Mouse (Mus musculus): ENCODE results near the gene Fbxw4. TPM values are rescaled to one million over a fixed set of nuclear protein-coding genes. Genes with fewer than 3 reads are reported as not detected.

Fbxw4 gene
- polyA plus RNA-seq, 1 experiment from 2014 or later, result 3.3 TPM

DNA sequence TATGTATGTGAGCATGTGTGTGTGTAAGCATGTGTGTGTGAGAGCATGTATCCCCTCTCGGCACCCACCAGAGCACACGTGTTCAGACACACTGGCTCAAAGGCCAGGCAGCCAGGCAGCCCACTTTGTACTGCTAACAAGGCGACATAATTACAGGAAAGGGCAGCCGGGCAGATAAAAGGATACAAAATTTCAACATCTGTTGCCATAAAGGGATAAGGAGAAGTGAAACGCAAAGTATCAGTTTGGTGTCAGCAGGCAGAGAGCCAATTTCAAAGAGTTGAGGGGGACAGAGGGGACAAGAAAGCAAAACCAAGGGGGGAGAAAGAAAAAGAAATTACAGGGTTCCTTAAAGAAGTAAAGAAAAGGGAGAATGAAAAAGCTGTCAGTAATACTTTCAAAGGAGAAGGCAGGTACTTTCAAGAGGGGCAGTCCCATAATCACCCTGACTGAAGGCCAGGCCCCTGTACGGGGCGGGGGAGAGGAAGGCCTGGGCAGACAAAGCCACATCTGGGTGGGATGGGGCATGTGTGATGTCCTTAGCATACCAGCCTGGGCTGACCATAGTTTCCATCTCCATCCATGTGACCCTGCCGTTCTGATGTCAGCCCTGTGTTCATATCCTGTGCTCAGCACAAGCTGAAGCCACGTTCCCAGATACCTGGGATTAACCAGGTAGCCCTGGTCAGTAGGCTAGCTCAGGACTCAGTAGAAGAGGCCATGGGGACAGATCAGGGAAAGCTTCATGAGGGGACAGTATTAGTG lies 75.1 kb downstream of the Fbxw4 start:
- 79% methylated on average over 9 of the region's 9 CpGs for WGBS
- Histone ChIP-seq H3K27ac (no peak overlapping the region), H3K4me1 (peaks cover 25% of the 10 kb centered on the region), H3K9me3 (replicated peaks) (no peaks in the 10 kb centered on the region), H3K9ac (no peak overlapping the region), H3K4me2 (replicated peaks) (no peak overlapping the region), H3K4me3 (no peak overlapping the region), H3K36me3 (no peaks in the 10 kb centered on the region), H3K27me3 (peaks cover 55% of the 10 kb centered on the region)
- no peak for ATAC-seq (ENCODE audit: low FRiP score)

DNA sequence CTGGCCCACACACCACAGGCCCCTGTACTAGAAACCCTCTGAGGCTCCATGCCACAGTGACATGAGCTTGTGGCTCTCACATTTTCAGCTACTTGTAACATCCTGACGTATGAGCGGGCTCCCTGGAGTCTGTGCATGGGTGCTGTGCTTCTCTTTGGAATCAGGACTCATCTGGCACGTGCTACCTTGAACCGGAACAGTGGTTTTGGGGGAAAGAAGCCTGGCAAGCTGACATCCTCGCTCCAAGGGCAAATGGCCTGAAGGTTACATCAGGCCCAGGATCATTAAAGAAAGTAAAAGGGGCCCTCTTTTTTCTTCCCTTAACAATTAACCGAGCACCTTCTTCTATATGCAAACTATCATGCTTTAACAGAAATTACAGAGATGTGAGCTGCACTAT lies 77.0 kb downstream of the Fbxw4 start:
- no peak overlapping the region for H3K4me3 ChIP-seq
- no peak overlapping the region for H3K27ac ChIP-seq
- peaks cover 57% of the 10 kb centered on the region for H3K27me3 ChIP-seq
- no peak overlapping the region for H3K4me2 ChIP-seq (replicated peaks)
- H3K9me3 ChIP-seq (replicated peaks), result no peaks in the 10 kb centered on the region
- WGBS, result 85% methylated on average over 6 of the region's 6 CpGs
- H3K9ac ChIP-seq, result no peak overlapping the region
- peaks cover 11% of the 10 kb centered on the region for H3K36me3 ChIP-seq
- ATAC-seq (ENCODE audit: low FRiP score), result no peak
- H3K4me1 ChIP-seq, result peaks cover 31% of the 10 kb centered on the region

- H3K4me2 ChIP-seq (replicated peaks), result no peak overlapping the region
- 0 out of 2 replicates have a peak overlapping the region, but pooled peaks have one; percentile 15 for H3K9ac ChIP-seq
- peaks cover 19% of the 10 kb centered on the region for H3K36me3 ChIP-seq
- H3K4me1 ChIP-seq, result peaks cover 31% of the 10 kb centered on the region
- peak; percentile 3; the same call in 1 of the 2 replicates for ATAC-seq (ENCODE audit: low FRiP score)
- WGBS, result 5% methylated on average over 8 of the region's 8 CpGs
- H3K4me3 ChIP-seq, result no peak overlapping the region
- H3K27ac ChIP-seq, result 0 out of 2 replicates have a peak overlapping the region, but pooled peaks have one; percentile 4
- H3K9me3 ChIP-seq (replicated peaks), result no peaks in the 10 kb centered on the region
- H3K27me3 ChIP-seq, result peaks cover 59% of the 10 kb centered on the region
Measured at GRCm38 (mm10) chr19:45582161-45582560, 78.0 kb downstream of the Fbxw4 start.

DNA sequence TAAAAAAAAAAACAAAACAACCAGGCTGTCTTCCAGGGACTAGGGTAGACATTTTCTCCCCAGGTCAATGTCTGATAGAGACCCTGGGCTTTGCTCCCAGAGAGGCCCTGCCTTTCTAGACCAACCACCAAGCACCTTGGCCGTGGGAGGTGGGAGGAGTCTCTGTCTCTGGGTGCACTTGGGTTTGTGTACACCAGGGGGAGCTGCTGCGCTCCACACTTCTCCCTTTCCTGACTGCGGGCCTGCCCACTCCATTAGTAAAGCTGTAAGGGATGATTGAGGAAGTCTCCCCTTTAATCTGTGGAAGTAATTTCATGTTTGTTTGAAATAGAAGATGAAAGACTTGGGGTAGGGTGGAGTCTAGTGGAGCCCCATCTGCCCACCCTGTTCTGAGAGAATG lies 78.9 kb downstream of the Fbxw4 start:
- H3K4me3 ChIP-seq, result no peak overlapping the region

DNA sequence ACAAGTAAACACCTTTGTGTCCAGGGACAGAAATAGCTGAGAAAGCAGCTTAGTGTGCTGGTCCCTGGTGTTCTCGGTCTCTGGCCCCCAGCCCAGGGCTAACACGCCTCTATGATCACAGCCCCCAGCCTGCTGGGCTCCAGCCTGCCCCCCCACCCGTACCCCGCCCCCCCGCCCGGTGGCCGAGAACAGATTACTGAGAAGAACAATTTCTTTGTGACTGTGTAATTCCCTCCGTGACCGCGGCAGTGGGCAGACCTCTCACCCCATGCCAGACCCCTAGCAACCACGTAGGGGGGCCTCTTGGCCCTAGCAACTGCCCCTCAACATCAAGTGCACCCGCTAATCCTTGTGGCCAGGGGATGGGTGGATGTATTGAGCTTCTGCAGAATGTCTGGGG lies 79.9 kb downstream of the Fbxw4 start:
- H3K4me2 ChIP-seq (replicated peaks), result no peak overlapping the region; the same call in 1 of the 2 replicates
- no peak for ATAC-seq (ENCODE audit: low FRiP score)
- no peak overlapping the region for H3K4me3 ChIP-seq
- peaks cover 56% of the 10 kb centered on the region for H3K27me3 ChIP-seq
- H3K36me3 ChIP-seq, result peaks cover 27% of the 10 kb centered on the region
- no peaks in the 10 kb centered on the region for H3K9me3 ChIP-seq (replicated peaks)
- no peak overlapping the region for H3K9ac ChIP-seq
- WGBS, result 43% methylated on average over 12 of the region's 12 CpGs
- H3K27ac ChIP-seq, result no peak overlapping the region
- H3K4me1 ChIP-seq, result peaks cover 38% of the 10 kb centered on the region

More for the DNA sequence above, 78.9 kb downstream of the Fbxw4 start:
- Histone ChIP-seq H3K9me3 (replicated peaks) (no peaks in the 10 kb centered on the region), H3K9ac (no peak overlapping the region), H3K27ac (no peak overlapping the region), H3K36me3 (peaks cover 27% of the 10 kb centered on the region), H3K4me2 (replicated peaks) (no peak overlapping the region), H3K27me3 (peaks cover 59% of the 10 kb centered on the region), H3K4me1 (peaks cover 29% of the 10 kb centered on the region)
- ATAC-seq (ENCODE audit: low FRiP score), result no peak
- 67% methylated on average over 3 of the region's 3 CpGs for WGBS

DNA sequence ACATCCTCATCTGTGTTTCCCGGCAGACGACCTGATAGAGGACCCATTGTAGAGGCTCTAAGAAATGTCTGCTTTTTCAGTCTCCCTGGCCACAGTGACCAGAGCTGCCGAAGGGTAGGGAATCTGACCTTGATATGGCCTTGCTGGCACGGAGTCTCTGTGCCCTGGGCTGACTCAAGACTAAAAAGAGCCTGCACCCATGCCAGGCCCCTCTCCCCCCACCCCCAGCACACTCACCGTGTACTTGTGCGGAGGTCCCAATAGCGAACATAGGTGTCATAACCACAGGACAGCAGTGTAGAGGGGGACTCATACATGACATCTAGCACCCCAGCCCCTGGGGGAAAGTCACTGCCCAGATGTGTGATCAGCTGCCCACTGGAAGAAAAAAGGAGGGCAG lies 80.7 kb downstream of the Fbxw4 start:
- H3K36me3 ChIP-seq, result peaks cover 27% of the 10 kb centered on the region
- H3K27ac ChIP-seq, result no peak overlapping the region
- no peak overlapping the region for H3K4me3 ChIP-seq
- H3K9me3 ChIP-seq (replicated peaks), result no peaks in the 10 kb centered on the region
- peaks cover 45% of the 10 kb centered on the region for H3K4me1 ChIP-seq
- no peak overlapping the region for H3K9ac ChIP-seq
- 88% methylated on average over 7 of the region's 7 CpGs for WGBS
- no peak for ATAC-seq (ENCODE audit: low FRiP score)
- no peak overlapping the region for H3K4me2 ChIP-seq (replicated peaks)
- peaks cover 59% of the 10 kb centered on the region for H3K27me3 ChIP-seq

DNA sequence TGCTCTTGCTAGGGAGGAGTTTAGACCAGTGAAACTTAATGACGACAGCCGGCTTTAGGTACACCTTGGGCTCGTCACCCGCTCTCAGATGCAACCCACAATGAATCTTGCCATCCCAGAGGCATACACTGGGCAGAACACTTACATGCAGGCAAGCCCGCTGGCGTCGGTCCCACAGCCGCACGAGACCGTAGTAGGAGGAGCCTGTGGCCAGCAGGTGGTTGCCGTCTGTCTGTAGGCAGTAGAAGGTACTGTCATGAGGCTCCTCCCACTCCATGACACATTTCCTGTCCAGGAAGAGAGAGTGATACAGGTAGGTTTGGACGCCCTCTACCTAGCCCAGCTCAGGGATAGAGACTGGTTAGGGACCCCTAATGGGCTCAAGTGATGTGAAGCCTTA lies 81.1 kb downstream of the Fbxw4 start:
- 90% methylated on average over 12 of the region's 12 CpGs for WGBS
- peaks cover 57% of the 10 kb centered on the region for H3K27me3 ChIP-seq
- peaks cover 27% of the 10 kb centered on the region for H3K36me3 ChIP-seq
- ATAC-seq (ENCODE audit: low FRiP score), result no peak
- H3K4me2 ChIP-seq (replicated peaks), result no peak overlapping the region
- no peak overlapping the region for H3K9ac ChIP-seq
- H3K9me3 ChIP-seq (replicated peaks), result no peaks in the 10 kb centered on the region
- no peak overlapping the region for H3K27ac ChIP-seq
- H3K4me1 ChIP-seq, result peaks cover 49% of the 10 kb centered on the region
- no peak overlapping the region for H3K4me3 ChIP-seq

GRCm38 (mm10) chr19:45577141-45577750 lies 82.9 kb downstream of the Fbxw4 start:
- H3K27me3 ChIP-seq, result peaks cover 42% of the 10 kb centered on the region
- 89% methylated on average over 14 of the region's 14 CpGs for WGBS

GRCm38 (mm10) chr19:45575632-45576001 lies 84.5 kb downstream of the Fbxw4 start:
- Histone ChIP-seq H3K4me3 (no peak overlapping the region), H3K27me3 (peaks cover 40% of the 10 kb centered on the region), H3K9me3 (replicated peaks) (no peaks in the 10 kb centered on the region), H3K4me2 (replicated peaks) (no peak overlapping the region), H3K36me3 (peaks cover 29% of the 10 kb centered on the region), H3K9ac (no peak overlapping the region), H3K4me1 (peaks cover 33% of the 10 kb centered on the region), H3K27ac (no peak overlapping the region)
- no peak for ATAC-seq (ENCODE audit: low FRiP score)
- WGBS, result 10% methylated on average over 8 of the region's 8 CpGs

More at GRCm38 (mm10) chr19:45577141-45577750, 82.9 kb downstream of the Fbxw4 start:
- Histone ChIP-seq H3K9me3 (replicated peaks) (no peaks in the 10 kb centered on the region), H3K36me3 (peaks cover 29% of the 10 kb centered on the region), H3K27ac (no peak overlapping the region), H3K9ac (no peak overlapping the region), H3K4me2 (replicated peaks) (no peak overlapping the region), H3K4me1 (peaks cover 40% of the 10 kb centered on the region), H3K4me3 (no peak overlapping the region)
- ATAC-seq (ENCODE audit: low FRiP score), result no peak

DNA sequence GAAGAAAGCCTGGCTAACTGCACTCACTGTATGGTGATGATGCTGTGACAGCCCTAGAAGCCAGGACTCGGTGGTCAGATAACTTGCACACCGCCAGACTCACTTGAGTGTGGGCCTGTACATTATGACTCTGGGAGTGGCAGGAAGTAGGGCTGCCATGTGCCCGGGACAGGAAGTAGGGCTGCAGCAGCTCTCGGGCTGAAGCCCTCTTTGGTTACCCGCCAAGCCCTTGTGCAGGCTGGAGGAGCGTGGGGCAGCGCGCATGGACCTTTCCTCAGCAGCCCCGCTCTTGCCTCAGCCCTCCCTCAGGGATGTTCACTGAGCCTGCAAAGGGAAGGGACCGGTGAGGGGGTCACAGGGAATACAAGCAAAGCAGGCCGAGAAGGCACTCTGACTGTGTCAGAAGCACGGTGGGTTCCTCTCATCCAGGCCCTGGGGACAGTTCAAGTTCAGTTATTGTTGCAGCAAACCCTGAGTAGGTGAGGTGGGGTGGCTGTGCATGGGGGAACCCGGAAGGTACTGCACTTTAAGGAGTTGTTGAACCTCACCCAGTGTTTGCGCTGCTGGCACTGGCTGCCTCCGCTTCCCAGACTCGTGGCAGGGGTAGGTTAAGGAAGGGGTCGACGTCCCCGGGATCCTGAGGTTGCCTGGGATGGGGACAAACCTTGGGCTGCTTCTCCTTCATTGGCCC lies 85.0 kb downstream of the Fbxw4 start:
- H3K9me3 ChIP-seq (replicated peaks), result no peaks in the 10 kb centered on the region
- 51% methylated on average over 19 of the region's 19 CpGs for WGBS
- no peak for ATAC-seq (ENCODE audit: low FRiP score)
- H3K4me2 ChIP-seq (replicated peaks), result no peak overlapping the region
- peaks cover 27% of the 10 kb centered on the region for H3K4me1 ChIP-seq
- H3K27ac ChIP-seq, result no peak overlapping the region
- no peak overlapping the region for H3K4me3 ChIP-seq
- H3K9ac ChIP-seq, result 0 out of 2 replicates have a peak overlapping the region, but pooled peaks have one; percentile 8
- H3K27me3 ChIP-seq, result peaks cover 41% of the 10 kb centered on the region
- H3K36me3 ChIP-seq, result peaks cover 29% of the 10 kb centered on the region

DNA sequence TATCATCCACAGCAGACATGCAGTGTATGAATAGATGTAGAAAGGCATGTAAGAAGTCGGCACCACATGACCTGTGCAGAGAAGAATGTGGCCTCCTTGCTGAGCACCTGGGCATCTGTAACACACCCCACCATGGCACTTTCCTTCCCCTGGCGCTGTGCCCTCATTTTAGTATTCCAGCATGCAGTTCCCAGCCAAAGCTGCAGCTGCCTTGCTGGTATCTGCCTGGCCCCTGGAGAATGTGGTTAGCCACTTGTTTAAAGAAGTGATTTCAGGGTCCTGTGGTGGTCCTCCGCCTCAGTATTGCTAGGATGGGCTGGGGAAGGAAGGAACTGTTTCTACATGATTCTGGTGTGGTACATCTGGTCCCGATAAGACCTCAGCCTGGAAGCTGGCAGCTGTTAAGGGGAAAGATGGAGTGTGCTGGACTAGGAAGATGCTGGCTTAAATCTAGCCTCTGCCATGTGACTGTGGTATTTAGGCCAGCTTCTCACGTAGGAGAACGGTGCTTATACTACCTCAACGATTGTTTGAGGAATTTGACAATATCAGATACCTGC lies 85.7 kb downstream of the Fbxw4 start:
- no peak for ATAC-seq (ENCODE audit: low FRiP score)
- Histone ChIP-seq H3K4me2 (replicated peaks) (no peak overlapping the region), H3K27me3 (peaks cover 44% of the 10 kb centered on the region), H3K27ac (no peak overlapping the region), H3K36me3 (peaks cover 29% of the 10 kb centered on the region), H3K9me3 (replicated peaks) (no peaks in the 10 kb centered on the region), H3K4me1 (peaks cover 21% of the 10 kb centered on the region), H3K4me3 (no peak overlapping the region), H3K9ac (no peak overlapping the region)
- WGBS, result 78% methylated on average over 7 of the region's 7 CpGs

DNA sequence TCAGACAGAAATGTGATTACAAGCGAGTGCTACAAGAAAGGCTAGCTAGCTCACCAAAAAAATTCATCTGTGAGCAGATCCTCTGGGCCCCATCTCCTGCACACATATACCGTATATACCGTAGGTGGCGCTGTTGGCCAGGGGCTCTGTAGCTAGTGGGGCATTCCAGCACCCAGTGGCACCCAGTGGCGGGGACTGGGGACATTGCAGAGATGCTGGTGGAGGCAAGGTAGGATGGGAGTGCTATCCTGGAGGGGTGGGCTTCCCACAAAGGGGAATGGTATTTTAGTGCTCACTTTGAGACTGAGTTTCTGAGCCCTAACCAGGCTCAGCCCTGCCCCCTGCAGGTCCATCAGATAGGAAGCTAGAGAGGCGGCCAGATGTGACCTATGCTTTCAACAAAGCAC lies 86.2 kb downstream of the Fbxw4 start:
- WGBS, result 19% methylated on average over 6 of the region's 6 CpGs
- H3K9me3 ChIP-seq (replicated peaks), result no peaks in the 10 kb centered on the region
- no peak overlapping the region for H3K4me3 ChIP-seq
- no peak overlapping the region for H3K27ac ChIP-seq
- peaks cover 21% of the 10 kb centered on the region for H3K4me1 ChIP-seq
- ATAC-seq (ENCODE audit: low FRiP score), result peak; percentile 59
- H3K36me3 ChIP-seq, result peaks cover 25% of the 10 kb centered on the region
- no peak overlapping the region for H3K4me2 ChIP-seq (replicated peaks)
- H3K27me3 ChIP-seq, result peaks cover 44% of the 10 kb centered on the region
- H3K9ac ChIP-seq, result no peak overlapping the region

Data from hindbrain, embryonic 12.5 days (tissue).